Mouse (Mus musculus) gastrocnemius, postnatal 14 days (tissue): ENCODE results near the gene Tnrc6b. TPM values are rescaled to one million over a fixed set of nuclear protein-coding genes. Genes with fewer than 3 reads are reported as not detected.
"Not testable (repeated sequence)": the region's sequence is repeated elsewhere in the genome, so short reads cannot be mapped to it uniquely, and the experiment has no call there.

ENCODE experiments used
- DNase-seq: peaks from one replicate; pipeline ENCODE4 v3.0.0; 2021; ENCODE audit warnings: mixed read lengths
- intact Hi-C: fragments of 180-260 bp; cut with DNase I; formaldehyde crosslinking; loops from one replicate; pipeline ENCODE4 v1.15.1; 2025; ENCODE audit warnings: low total_unique reads
- total RNA-seq, 2 experiments: library from RNA; stranded (reverse); gene quantifications; 2 replicates each; pipeline ENCODE4 v1.2.3; 2021

The Tnrc6b gene
- total RNA-seq, 2 experiments from 2014 or later = 40.6 to 45.7 TPM

DNA sequence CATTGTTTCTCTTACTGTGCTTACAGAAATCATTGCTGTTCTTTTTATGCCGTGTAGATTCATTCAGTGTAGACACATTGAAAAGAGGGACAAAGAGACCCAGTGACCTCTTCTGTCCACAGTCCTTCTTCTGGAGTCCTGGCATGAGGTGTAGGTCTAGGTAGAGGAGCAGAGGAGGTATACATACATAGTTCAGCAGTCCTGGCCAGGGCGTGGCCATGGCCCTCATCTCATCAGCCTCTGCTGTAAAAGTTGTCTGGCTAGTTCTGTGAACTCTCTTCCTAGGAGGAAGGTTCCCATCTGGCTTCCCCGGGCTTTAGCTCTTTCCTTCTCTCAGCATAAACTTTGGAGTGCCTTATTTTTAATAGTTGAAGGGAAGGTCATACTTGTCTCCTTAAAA lies 99.1 kb downstream of the Tnrc6b start:
- DNase-seq = no peak
- intact Hi-C loops = no loop called here

DNA sequence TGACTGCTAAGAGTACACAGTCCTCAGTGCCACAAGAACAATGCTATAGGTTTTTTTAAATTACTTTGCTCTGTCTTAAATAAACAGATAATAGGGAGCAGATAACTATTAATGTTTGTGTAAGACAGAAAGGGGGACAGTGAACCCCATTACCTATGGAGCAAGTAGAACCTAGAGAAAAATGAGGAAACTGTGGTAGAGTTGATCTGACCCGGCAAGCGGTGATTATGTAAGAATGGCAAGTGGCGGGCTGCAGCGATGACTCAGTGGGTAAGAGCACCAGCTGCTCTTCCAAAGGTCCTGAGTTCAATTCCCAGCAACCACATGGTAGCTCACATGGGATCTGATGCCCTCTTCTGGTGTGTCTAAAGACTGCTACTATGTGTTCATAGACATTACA lies 101.7 kb downstream of the Tnrc6b start:
- intact Hi-C loops = no loop called here
- no peak for DNase-seq

DNA sequence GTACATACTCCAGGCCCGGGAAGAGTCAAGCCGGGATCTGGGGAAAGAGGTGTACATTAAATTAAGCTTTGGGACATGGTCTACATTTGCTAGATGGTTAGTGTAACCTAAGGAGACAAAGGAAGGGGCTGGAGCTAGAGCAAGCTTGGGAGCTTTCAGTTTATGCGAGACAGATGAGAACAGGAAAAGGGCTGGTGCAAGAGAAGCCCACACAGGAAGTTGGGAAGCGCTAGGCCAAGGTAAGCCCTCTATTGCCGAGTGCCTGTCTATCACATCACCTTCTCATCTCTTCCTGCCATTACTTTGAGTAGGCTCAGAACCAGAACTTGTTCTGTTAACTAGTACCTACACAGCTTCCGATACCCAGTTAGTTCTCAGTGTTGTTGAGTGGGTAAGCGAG lies 103.7 kb downstream of the Tnrc6b start:
- DNase-seq = no peak

DNA sequence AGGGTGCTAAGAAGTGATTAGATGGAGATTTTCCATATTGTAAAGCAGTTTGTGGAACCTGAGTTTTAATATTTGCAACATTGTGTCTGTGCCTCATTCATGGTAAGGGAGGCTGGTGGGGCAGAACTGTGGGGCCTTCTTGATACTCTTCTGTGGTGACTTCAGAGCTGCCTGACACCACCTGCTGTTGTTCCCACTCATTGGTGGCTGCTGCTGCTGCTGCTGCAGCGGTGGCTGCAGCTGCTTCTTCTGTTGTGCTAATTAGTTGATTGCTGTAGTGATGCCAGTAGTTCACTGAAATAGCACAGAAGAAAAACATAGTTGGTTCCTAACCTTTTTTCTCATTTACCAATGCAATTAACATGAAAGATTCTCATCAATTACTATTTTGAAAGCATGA lies 111.2 kb downstream of the Tnrc6b start:
- intact Hi-C loops = no loop called here
- DNase-seq = no peak

More for the DNA sequence above, 103.7 kb downstream of the Tnrc6b start:
- intact Hi-C loops = no loop called here

DNA sequence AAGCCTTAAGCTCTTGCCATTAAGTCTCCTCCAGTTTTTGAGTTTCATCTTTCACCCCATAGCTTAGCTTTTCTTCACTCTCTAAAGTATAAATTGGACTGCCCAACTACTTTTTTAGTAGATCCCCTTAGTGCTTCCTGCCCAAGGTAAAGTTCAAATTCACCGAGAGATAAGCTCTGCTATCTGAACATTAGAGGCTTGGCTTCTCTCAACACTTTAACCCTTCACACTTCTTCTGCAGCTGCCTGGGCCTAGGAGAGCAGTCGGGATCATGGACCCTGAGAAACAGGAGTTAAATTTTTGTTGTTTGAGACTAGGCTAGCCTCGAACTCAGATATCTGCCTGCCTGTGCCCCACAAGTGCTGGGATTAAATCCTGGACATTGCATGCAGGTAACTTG lies 120.1 kb downstream of the Tnrc6b start:
- intact Hi-C loops = no loop called here
- no peak for DNase-seq

DNA sequence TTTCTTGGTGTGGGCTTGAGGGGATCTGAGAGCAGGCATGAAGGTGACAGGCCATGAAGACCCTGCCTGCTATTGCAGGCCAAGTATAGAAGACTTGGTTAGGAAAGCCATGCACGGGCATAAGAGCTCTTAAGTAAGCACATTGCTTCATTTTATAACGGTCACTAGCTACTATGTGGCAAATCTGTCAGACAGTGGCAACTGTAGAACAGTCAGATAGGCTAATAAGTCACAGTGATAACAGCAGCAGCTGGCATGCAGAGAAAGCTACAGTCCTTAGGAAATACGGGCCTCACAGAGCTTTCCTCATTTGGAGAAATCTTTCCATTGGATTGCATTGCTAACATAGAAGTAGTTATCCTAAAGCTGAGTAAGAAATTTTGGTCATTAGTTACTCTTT lies 121.7 kb downstream of the Tnrc6b start:
- intact Hi-C loops = no loop called here
- DNase-seq = no peak

DNA sequence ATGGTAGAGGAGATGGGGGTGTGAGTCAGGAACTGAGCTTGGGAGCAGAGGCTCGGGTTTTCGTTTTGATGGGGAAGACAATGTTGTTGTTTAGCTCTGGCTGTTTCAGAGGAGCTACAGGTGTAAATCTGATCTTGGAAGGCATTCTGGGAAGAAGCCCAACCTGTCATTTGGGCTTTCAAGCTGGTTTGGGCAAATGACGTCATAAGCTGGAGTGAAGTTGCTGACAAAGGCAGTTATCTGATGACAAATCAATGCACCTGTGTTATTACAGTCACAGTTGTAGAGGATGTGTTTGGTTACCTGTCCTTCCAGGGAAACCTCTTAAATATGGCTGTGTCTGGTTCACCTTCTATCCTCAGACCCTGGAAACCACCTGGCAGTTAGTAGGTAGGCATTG lies 125.1 kb downstream of the Tnrc6b start:
- DNase-seq = no peak
- intact Hi-C loops = no loop called here

DNA sequence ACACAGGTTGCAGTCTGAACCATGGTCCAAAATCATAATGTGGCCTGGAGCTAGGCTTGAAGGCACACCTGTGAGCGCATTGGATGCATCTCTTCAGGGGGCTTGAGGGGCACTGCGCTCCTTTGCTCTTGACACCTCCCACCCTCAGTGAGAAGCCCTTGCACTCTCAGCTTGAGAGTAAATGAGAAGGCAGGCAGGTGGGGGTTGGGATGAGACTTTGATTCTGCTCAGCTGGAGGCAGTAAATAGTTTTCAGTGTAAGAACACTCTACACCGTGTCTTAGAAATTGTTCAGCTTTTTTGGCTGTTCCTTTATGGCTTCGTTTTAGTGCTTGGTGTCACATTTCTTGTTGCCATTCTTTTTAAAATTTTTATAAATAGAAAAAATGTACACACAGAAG lies 127.7 kb downstream of the Tnrc6b start:
- intact Hi-C loops = no loop called here
- no peak for DNase-seq

DNA sequence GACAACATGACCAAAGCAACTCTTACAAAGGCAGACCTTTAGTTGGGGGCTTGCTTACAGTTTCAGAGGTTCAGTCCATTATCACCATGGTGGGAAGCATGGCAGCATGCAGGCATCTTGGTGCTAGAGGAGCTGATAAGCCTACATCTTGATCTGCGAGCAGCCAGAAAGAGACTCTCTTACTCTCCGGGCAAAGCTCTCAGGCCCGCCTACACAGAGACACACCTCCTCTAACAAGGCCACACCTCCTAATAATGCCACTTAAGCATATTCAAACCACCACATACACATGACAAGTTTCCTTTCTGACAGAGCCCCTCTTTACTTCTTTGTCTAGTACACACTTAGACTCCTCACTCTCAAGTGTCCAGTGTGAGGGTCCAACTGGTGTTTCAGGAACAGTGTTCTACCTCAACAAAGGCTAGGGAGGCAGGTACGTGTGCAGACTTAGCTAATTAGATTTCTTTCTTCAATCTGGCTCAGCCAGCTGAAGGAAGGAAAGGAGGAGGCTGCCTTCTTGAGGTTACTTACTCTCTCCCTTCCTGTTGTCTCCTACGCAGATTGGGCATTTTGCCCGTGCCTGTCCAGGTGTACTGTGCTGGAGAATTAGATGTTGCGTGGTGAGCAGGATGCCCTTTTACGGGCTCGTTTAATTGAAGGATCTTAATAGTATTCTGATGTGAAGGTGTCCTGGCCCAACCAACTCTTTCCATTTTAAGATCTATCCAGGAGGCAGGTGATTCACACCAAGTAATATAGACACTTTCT lies 128.7 kb downstream of the Tnrc6b start:
- DNase-seq = no peak
- intact Hi-C loops = no loop called here

DNA sequence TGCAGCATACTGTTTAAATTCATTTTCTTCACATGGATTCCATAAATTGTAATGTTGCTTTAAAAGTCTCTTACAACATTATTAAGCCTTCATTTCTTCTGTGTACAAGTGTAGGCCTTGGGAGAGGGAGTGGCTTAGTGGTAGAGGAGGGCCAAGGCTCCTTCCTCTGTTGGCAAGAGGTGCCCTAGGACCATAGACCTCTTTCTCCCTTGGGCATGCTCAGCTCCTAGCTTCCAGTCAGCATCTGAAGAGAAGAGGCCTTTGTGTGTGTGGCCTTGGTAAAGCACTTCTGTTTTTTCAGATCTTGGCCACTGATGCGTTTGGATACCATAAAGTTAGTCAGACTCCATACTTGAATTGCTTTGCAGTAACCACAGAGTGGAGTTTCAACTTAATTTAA lies 133.1 kb downstream of the Tnrc6b start:
- DNase-seq = no peak
- intact Hi-C loops = no loop called here

DNA sequence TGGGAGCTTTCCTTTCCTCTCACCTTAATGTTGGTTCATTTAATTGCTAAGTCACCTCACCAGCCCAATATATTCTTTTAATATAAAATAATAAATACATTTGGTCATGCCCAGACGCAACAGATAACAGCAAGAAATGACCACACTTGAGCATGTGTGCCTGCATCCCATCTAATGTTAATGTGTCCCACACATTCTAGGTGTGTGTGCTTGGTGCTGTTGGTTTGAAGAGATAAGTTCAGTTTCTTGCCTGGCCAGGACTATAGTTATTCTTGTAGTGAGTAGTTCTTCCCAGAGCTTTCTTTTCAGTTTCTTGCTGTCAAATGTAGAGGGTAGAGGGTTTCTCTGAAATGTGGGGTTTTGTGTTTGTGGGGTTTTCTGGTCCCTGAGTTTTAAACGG lies 133.8 kb downstream of the Tnrc6b start:
- no peak for DNase-seq
- intact Hi-C loops = no loop called here

DNA sequence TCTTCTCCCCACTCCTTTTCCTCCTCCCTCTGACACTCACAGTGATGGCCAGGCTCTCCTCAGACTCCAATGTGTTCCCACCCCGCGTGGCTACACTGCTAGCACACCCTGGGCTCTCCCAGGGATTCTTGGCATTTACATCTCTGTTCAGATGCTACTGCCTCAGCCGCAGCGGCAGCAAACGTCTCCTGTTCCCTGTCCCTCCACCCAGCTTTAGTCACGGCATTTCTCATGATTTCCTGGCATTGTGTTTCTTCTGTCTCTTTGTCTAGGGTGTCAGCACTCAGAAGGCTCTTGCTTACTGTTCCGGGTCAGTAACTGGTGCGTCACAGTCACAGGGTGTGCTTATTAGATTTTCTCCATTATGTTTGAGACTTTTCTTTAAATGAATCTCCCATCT lies 138.9 kb downstream of the Tnrc6b start:
- DNase-seq = no peak
- intact Hi-C loops = no loop called here

DNA sequence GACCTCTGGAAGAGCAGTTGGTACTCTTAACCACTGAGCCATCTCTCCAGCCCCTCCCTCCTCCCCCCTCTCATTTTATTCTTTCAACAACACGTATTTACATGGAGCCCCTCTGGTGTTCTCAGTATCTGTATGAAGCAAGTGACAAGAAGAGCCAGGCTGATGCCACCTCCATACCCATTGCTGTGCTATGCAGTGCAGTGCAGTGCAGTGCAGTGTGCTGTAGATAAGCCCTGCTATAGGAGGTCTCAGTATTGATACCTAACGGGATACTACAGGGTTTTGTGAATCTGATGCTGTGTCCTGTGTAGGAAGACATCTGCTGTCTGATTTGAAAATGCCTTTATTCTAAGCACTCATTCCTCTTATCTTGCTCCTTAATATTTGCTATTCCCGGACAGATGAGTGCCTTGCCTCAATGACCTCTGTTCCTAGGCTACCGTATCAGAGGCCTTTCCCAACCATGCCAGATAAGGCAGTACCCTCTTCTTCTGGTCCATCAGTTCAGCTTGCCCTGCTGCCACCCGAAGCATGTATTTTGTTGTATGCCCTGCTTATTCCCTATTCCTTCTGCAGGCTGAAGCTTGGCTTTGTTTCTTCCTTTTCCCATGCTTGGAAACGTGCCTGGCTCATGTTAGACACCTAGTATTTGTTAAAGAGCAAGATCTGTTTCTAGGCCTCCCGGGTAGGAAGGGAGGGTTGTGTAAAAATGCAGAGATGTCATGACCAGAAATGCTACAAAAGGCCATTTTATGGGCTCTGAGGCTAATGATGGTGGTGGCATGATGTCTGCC lies 139.8 kb downstream of the Tnrc6b start:
- DNase-seq = no peak
- intact Hi-C loops = no loop called here

DNA sequence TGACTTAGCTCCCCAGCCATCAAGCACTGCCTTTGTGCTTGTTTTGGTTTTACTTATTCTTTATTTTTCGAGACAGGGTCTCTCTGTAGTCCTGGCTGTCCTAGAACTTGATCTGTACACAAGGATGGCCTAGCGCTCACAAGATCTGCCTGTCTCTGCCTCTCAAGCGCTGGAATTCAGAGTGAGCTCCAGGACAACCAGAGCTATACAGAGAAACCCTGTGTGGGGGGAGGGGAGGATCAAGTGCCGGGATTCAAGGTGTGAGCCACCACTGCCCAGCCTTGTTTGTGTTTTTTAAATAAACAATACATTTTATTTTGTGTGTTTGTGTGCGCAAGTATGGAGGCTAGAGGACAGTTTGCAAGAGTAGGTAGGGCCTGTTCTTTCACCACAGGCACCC lies 141.0 kb downstream of the Tnrc6b start:
- DNase-seq = no peak
- intact Hi-C loops = no loop called here

DNA sequence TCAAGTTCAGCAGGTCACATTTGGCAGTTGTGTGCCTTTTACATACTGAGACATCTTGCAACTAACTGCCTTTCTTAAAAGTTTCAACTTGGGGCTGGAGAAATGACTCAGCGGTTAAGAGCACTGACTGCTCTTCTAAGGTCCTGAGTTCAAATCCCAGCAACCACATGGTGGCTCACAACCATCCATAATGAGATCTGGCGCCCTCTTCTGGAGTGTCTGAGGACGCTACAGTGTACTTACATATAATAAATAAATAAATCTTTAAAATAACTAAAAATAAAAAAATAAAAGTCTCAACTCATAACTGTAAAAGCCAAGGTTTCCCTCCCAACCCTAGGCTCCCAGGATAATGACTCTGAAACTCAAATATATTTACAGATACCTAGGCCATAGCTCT lies 141.4 kb downstream of the Tnrc6b start:
- DNase-seq, intact Hi-C loops: not testable (repeated sequence)

DNA sequence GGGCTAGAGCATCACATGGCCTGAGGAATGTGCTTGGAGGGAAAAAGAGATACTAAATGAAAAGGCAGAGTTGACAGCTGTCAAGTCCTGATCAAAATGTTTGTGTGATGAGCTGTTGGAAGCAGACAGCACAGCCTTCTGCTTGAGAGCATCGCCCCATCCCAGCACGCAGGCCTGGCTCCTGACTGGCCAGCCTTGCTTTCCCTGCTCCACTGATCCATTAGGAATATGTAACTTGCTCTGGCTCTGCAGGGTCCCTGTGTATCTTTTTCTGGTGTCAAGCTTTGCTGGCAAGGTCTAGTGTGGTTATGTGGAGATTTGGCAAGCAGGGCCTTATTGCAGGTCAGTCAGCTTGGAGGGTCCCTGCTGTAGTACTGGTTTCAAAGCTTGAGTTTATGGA lies 148.3 kb downstream of the Tnrc6b start:
- intact Hi-C loops = no loop called here
- no peak for DNase-seq

DNA sequence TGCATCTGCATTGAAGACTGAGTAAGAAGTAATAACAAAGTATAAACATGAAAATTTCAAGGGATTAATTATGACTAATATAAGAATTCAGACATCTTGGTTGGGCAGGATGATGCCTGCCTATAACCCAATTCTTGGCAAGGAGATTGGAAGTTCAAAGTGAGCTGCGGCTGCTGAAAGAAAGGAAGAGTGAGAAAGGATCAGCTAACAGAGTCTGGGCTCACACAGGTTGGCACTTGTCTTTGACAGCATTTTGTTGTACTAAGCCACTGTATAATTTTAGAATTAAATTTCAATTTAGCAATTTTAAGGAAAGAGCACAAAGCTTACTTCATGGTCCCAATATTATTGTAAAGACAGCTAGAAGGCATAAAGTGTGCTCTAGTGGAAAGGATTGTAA lies 150.2 kb downstream of the Tnrc6b start:
- intact Hi-C loops = no loop called here
- no peak for DNase-seq

DNA sequence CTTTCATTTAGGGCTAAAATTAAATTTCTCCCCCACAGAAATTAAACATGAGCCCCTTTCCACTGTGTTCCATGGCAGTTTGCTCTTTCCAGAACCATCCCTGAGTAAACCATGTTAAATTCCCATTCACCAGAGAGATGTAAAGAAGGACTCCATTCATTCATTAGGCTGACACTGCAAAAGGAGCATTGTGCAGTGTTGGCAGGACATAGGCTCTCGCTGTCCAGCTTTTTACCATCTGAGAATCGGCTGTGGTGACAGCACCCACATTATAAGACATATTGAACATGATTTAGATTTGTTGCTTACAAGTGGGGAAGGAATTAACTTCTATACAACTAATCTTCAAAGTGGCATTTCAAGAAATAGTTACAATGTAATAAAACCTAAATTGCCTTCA lies 150.9 kb downstream of the Tnrc6b start:
- intact Hi-C loops = no loop called here
- no peak for DNase-seq

DNA sequence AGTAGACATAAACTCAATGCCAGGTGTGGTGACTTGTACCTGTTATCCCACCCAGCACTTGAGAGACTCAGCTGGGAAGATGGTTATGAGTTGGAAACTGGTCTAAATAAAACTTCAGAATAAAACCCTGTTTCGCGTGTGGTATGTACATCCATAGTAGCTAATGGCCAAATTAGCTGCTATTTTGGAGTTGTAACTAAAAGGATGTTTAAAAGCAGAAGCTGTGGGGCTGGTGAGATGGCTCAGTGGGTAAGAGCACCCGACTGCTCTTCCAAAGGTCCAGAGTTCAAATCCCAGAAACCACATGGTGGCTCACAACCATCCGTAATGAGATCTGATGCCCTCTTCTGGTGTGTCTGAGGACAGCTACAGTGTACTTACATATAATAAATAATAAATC lies 157.5 kb downstream of the Tnrc6b start:
- intact Hi-C loops, DNase-seq: not testable (repeated sequence)

DNA sequence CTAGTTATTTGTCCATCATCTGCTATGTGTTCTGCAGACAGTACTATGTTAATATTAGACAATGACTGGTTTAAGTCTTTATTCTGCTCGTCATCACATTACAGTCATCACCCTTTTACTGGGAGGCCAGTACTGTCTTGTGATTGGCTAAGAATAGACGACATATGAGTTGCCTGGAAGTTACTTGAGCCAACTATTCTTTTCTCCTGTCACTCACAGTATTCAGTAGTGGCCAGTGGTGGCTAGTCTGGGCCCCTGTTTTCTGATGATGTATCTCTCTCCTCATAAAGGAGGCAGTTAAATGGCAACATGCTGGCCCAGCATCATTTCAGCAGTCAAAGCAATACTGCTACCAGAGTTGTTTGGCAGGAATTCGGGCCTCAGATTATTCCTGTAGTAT lies 163.6 kb downstream of the Tnrc6b start:
- intact Hi-C loops = loop anchor here (10.0 kb wide), 1 partner anchor 70 kb away; no protein-coding TSS in a partner anchor
- DNase-seq = no peak

DNA sequence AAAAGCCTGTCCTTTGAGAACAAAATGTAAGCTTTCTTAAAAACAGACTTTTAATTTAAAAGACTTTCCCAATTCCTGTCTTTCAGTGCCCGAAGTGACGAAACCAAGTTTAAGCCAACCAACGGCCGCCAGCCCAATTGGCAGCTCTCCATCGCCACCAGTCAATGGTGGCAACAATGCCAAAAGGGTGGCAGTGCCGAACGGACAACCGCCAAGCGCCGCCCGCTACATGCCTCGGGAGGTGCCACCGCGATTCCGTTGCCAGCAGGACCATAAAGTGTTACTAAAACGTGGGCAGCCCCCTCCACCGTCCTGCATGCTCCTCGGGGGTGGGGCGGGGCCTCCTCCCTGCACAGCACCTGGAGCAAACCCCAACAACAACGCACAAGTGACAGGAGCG lies 165.1 kb downstream of the Tnrc6b start:
- peak; percentile 32 for DNase-seq
- intact Hi-C loops = loop anchor here (10.0 kb wide), 1 partner anchor 71 kb away; no protein-coding TSS in a partner anchor
